Mouse (Mus musculus): Measurements from ENCODE around the gene Actg2. TPM values are rescaled to one million over a fixed set of nuclear protein-coding genes. Genes with fewer than 3 reads are reported as not detected.

The Actg2 gene
- polyA plus RNA-seq, 1 experiment from 2014 or later, result 2.3 TPM

GRCm38 (mm10) chr6:83496009-83496752, 39.9 kb downstream of the Actg2 start:
- ATAC-seq (replicated peaks; ENCODE audit: low FRiP score) (no peak), DNase-seq (ENCODE audit: low spot score) (no peak)
- H3K36me3 ChIP-seq (ENCODE audit: control insufficient read depth, insufficient read depth, low read length), result no peaks in the 10 kb centered on the region
- H3K9ac ChIP-seq (ENCODE audit: low read length), result no peak overlapping the region
- no peak overlapping the region for H3K27ac ChIP-seq (ENCODE audit: low read depth, low read length)
- no peak overlapping the region for H3K4me2 ChIP-seq (ENCODE audit: low read depth, low read length, severe bottlenecking)
- WGBS, result 93% methylated on average over 9 of the region's 9 CpGs
- H3K4me1 ChIP-seq (replicated peaks; ENCODE audit: control insufficient read depth, insufficient read depth, low read length), result no peaks in the 10 kb centered on the region
- H3K4me3 ChIP-seq (ENCODE audit: low read depth, low read length), result no peak overlapping the region
- H3K27me3 ChIP-seq (ENCODE audit: control insufficient read depth, insufficient read depth, low read length), result no peaks in the 10 kb centered on the region
- H3K9me3 ChIP-seq (ENCODE audit: control insufficient read depth, low read length), result no peaks in the 10 kb centered on the region

- H3K4me3 ChIP-seq (ENCODE audit: low read depth, low read length), result no peak overlapping the region
- no peaks in the 10 kb centered on the region for H3K27me3 ChIP-seq (ENCODE audit: control insufficient read depth, insufficient read depth, low read length)
- H3K36me3 ChIP-seq (ENCODE audit: control insufficient read depth, insufficient read depth, low read length), result peaks cover 3% of the 10 kb centered on the region; the same call in 1 of the 2 replicates
- no peak overlapping the region for H3K4me2 ChIP-seq (ENCODE audit: low read depth, low read length, severe bottlenecking)
- no peaks in the 10 kb centered on the region for H3K4me1 ChIP-seq (replicated peaks; ENCODE audit: control insufficient read depth, insufficient read depth, low read length)
- H3K9ac ChIP-seq (ENCODE audit: low read length), result no peak overlapping the region
- ATAC-seq (replicated peaks; ENCODE audit: low FRiP score) (no peak), DNase-seq (ENCODE audit: low spot score) (no peak)
- no peaks in the 10 kb centered on the region for H3K9me3 ChIP-seq (ENCODE audit: control insufficient read depth, low read length)
- no peak overlapping the region for H3K27ac ChIP-seq (ENCODE audit: low read depth, low read length)
- 84% methylated on average over 4 of the region's 4 CpGs for WGBS
Measured at GRCm38 (mm10) chr6:83490622-83491021, 45.4 kb downstream of the Actg2 start.

DNA sequence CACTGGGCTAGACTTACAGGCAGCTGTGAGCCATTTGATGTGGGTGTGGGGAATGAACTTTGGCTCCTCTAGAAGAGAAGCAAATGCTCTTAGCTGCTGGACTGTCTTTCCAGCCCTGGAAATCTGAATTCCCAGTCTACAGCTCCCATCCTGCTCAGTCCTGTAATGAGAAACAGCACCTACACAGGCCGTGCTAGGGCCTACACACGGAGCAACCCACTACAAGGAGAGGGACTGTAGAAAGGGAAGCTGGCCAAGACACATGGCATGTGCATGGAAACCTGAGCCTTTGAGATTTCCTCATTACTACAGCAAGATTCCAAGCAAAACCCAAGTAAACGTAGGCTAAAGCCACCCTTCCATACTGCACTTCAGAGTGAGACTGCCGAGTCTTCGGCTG, 47.9 kb downstream of the Actg2 start:
- Histone ChIP-seq H3K27me3 (ENCODE audit: control insufficient read depth, insufficient read depth, low read length) (no peaks in the 10 kb centered on the region), H3K4me2 (ENCODE audit: low read depth, low read length, severe bottlenecking) (no peak overlapping the region), H3K36me3 (ENCODE audit: control insufficient read depth, insufficient read depth, low read length) (peaks cover 3% of the 10 kb centered on the region; the same call in 1 of the 2 replicates), H3K4me3 (ENCODE audit: low read depth, low read length) (no peak overlapping the region), H3K4me1 (replicated peaks; ENCODE audit: control insufficient read depth, insufficient read depth, low read length) (no peaks in the 10 kb centered on the region), H3K27ac (ENCODE audit: low read depth, low read length) (no peak overlapping the region), H3K9ac (ENCODE audit: low read length) (no peak overlapping the region), H3K9me3 (ENCODE audit: control insufficient read depth, low read length) (no peaks in the 10 kb centered on the region)
- DNase-seq (ENCODE audit: low spot score) (no peak), ATAC-seq (replicated peaks; ENCODE audit: low FRiP score) (no peak)
- 84% methylated on average over 5 of the region's 5 CpGs for WGBS

DNA sequence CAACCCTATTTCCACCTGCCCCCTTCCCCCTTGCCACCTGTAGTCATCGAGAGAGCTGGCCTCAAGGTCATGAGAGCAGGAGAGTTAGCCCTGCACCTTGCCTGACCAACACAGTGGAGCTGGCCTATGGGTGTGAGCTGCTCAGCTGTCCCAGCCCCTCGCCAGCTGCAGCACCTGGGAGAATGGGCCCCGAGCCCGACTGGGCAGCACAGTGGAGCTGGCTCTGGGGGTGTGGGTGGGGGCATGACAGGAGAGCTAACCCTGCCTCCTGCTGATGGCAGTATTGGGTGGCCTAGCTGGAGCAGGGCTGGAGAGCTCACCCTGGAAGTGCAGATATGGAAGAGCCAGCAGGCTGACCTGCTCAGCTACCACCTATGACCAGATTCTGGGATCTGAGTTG, 48.8 kb downstream of the Actg2 start:
- DNase-seq (ENCODE audit: low spot score), result no peak
- ATAC-seq (replicated peaks; ENCODE audit: low FRiP score), result no peak
- WGBS, result 83% methylated on average over 4 of the region's 4 CpGs
- H3K9me3 ChIP-seq (ENCODE audit: control insufficient read depth, low read length), result no peaks in the 10 kb centered on the region
- H3K27ac ChIP-seq (ENCODE audit: low read depth, low read length), result no peak overlapping the region
- no peak overlapping the region for H3K9ac ChIP-seq (ENCODE audit: low read length)
- H3K4me2 ChIP-seq (ENCODE audit: low read depth, low read length, severe bottlenecking), result no peak overlapping the region
- no peak overlapping the region for H3K4me3 ChIP-seq (ENCODE audit: low read depth, low read length)
- H3K4me1 ChIP-seq (replicated peaks; ENCODE audit: control insufficient read depth, insufficient read depth, low read length), result no peaks in the 10 kb centered on the region
- peaks cover 3% of the 10 kb centered on the region; the same call in 1 of the 2 replicates for H3K36me3 ChIP-seq (ENCODE audit: control insufficient read depth, insufficient read depth, low read length)
- no peaks in the 10 kb centered on the region for H3K27me3 ChIP-seq (ENCODE audit: control insufficient read depth, insufficient read depth, low read length)

DNA sequence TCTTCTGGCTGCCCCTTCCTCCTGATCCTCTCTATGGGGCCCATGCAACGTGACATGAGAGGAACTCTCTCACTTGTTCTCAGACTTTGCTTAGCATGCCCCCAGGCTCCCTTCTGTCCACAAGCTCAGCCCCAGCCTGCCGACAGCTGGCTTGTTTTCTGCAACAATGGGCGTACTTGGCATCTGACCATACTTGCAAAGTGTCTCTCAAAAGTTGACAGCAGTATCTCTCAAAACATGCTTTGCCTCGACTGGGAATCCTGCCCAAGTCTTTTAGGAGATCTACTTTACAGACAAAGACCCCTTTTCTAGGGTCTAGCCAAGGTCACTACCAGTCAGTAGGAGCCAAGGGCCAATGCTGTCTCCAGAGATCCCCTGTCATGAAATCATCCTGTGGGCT, 50.2 kb downstream of the Actg2 start:
- Histone ChIP-seq H3K4me1 (replicated peaks; ENCODE audit: control insufficient read depth, insufficient read depth, low read length) (no peaks in the 10 kb centered on the region), H3K4me3 (ENCODE audit: low read depth, low read length) (no peak overlapping the region), H3K27ac (ENCODE audit: low read depth, low read length) (no peak overlapping the region), H3K9me3 (ENCODE audit: control insufficient read depth, low read length) (no peaks in the 10 kb centered on the region), H3K36me3 (ENCODE audit: control insufficient read depth, insufficient read depth, low read length) (peaks cover 3% of the 10 kb centered on the region; the same call in 1 of the 2 replicates), H3K27me3 (ENCODE audit: control insufficient read depth, insufficient read depth, low read length) (no peaks in the 10 kb centered on the region), H3K9ac (ENCODE audit: low read length) (no peak overlapping the region), H3K4me2 (ENCODE audit: low read depth, low read length, severe bottlenecking) (no peak overlapping the region)
- DNase-seq (ENCODE audit: low spot score), result no peak
- no peak for ATAC-seq (replicated peaks; ENCODE audit: low FRiP score)
- 73% methylated on average over 4 of the region's 4 CpGs for WGBS

- H3K27ac ChIP-seq (ENCODE audit: low read depth, low read length), result no peak overlapping the region
- peaks cover 5% of the 10 kb centered on the region; the same call in 1 of the 2 replicates for H3K36me3 ChIP-seq (ENCODE audit: control insufficient read depth, insufficient read depth, low read length)
- no peak overlapping the region for H3K9ac ChIP-seq (ENCODE audit: low read length)
- H3K4me2 ChIP-seq (ENCODE audit: low read depth, low read length, severe bottlenecking), result no peak overlapping the region
- ATAC-seq (replicated peaks; ENCODE audit: low FRiP score) (no peak), DNase-seq (ENCODE audit: low spot score) (no peak)
- H3K4me3 ChIP-seq (ENCODE audit: low read depth, low read length), result no peak overlapping the region
- no peaks in the 10 kb centered on the region for H3K9me3 ChIP-seq (ENCODE audit: control insufficient read depth, low read length)
- no peaks in the 10 kb centered on the region for H3K27me3 ChIP-seq (ENCODE audit: control insufficient read depth, insufficient read depth, low read length)
- WGBS, result 96% methylated on average over 7 of the region's 7 CpGs
- no peaks in the 10 kb centered on the region for H3K4me1 ChIP-seq (replicated peaks; ENCODE audit: control insufficient read depth, insufficient read depth, low read length)
Measured at GRCm38 (mm10) chr6:83483776-83484175, 52.3 kb downstream of the Actg2 start.

- Histone ChIP-seq H3K9me3 (ENCODE audit: control insufficient read depth, low read length) (no peaks in the 10 kb centered on the region), H3K9ac (ENCODE audit: low read length) (no peak overlapping the region), H3K27me3 (ENCODE audit: control insufficient read depth, insufficient read depth, low read length) (no peaks in the 10 kb centered on the region), H3K36me3 (ENCODE audit: control insufficient read depth, insufficient read depth, low read length) (peaks cover 5% of the 10 kb centered on the region; the same call in 1 of the 2 replicates), H3K4me1 (replicated peaks; ENCODE audit: control insufficient read depth, insufficient read depth, low read length) (no peaks in the 10 kb centered on the region), H3K27ac (ENCODE audit: low read depth, low read length) (no peak overlapping the region), H3K4me2 (ENCODE audit: low read depth, low read length, severe bottlenecking) (no peak overlapping the region), H3K4me3 (ENCODE audit: low read depth, low read length) (no peak overlapping the region)
- WGBS, result 85% methylated on average over 10 of the region's 10 CpGs
- ATAC-seq (replicated peaks; ENCODE audit: low FRiP score), result no peak
- no peak for DNase-seq (ENCODE audit: low spot score)
Measured at GRCm38 (mm10) chr6:83482418-83483085, 53.5 kb downstream of the Actg2 start.

DNA sequence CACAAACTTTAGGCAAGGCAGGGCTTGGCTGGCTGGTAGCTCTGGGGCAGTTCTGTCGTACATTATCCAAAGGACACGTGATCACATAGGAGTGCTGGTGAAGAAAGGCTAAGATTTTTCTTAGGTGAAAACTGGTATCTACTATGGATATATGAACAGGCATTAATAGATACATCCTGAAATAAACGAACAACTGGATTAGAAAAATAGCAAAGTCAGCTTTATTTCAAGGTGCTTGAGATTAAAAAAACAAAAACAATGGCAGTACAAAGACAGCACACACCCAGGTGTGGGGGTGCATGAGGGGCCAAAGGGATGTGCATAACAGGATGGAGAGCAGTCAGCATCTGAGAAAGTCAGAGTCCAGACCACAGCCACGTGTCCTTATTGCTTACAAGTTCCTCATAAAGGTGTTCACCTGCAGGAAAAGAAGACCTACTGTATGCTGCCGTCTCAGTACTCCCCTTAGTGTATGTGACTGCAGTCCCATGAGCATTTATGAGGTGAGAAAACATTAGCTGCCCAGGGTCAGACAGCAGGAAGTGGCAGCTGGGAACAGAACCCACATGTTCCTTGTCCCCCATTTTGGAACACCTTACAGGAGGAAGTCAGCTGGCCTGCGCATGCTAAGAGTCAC, 55.9 kb downstream of the Actg2 start:
- H3K4me2 ChIP-seq (ENCODE audit: low read depth, low read length, severe bottlenecking), result no peak overlapping the region
- H3K27ac ChIP-seq (ENCODE audit: low read depth, low read length), result no peak overlapping the region
- no peak overlapping the region for H3K9ac ChIP-seq (ENCODE audit: low read length)
- DNase-seq (ENCODE audit: low spot score) (no peak), ATAC-seq (replicated peaks; ENCODE audit: low FRiP score) (no peak)
- H3K9me3 ChIP-seq (ENCODE audit: control insufficient read depth, low read length), result no peaks in the 10 kb centered on the region
- no peaks in the 10 kb centered on the region for H3K27me3 ChIP-seq (ENCODE audit: control insufficient read depth, insufficient read depth, low read length)
- WGBS, result 90% methylated on average over 6 of the region's 6 CpGs
- no peak overlapping the region for H3K4me3 ChIP-seq (ENCODE audit: low read depth, low read length)
- H3K36me3 ChIP-seq (ENCODE audit: control insufficient read depth, insufficient read depth, low read length), result peaks cover 5% of the 10 kb centered on the region; the same call in 1 of the 2 replicates
- no peaks in the 10 kb centered on the region for H3K4me1 ChIP-seq (replicated peaks; ENCODE audit: control insufficient read depth, insufficient read depth, low read length)

All from forebrain, embryonic 11.5 days (tissue).